Mouse (Mus musculus): ENCODE measurements around the gene Irf1.
A peak's percentile ranks its signal among the peaks of the same experiment; 100 is the strongest.

Irf1 gene

DNA sequence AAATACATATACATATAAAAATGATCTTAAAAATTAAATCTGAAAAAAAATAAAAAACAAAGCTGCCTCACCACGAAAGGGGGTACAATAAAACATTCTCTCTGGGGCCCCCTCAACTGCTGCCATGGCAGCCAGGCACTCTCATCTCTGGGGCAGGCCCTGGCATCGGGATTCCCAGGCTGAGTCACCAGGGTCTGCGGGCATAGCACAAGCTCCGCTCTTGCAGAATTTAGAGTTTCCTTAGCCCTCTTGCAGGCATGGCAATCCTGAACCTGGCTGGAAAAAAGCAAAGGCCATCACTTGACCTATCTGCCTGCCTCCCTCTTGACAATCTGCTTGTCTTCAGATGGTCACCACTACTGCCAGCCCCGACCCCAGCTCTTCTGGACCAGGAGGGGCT, 8.5 kb upstream of the Irf1 start:
- no peak for DNase-seq (ENCODE audit: low spot score in 2 of 2)

DNA sequence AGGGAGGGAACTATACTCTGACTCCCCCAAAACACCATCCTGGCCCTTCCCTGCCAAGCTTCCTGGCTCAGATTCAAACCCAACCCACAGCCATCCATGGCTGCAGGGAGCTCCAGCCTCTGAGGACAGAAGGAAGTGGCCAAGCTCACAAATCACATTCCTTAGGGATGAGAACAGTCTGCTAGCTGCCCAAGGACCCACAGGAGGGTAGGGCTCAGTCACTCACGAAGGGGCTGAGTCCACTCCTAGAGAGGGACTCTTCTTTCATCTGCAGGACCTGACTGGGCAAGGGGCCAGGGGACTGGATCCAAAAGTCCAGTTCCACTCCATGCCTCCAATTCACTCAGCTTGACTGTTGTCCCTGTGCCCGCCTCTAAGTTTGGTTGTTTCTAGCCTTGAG, 8.0 kb upstream of the Irf1 start:
- no peak for DNase-seq (ENCODE audit: low spot score in 2 of 2)

DNA sequence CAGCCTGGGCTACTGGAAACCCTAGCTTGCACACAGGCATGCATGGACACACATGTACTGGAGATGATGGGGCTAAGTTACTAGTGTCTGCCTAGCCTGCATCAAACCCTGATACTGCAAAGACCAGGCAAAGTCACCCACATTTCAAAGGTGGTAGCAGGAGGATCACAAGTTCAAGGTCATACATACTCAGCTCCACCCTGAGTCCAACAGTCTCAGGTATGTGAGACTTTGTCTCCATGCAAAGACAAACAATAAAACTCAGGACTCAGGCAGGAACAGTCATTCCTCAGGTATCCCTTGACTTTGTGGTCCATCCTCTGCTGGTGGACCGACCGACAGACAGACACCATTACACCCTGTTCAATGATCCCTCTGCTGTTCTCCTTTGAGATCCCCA, 7.4 kb upstream of the Irf1 start:
- DNase-seq (ENCODE audit: low spot score in 2 of 2): no peak

DNA sequence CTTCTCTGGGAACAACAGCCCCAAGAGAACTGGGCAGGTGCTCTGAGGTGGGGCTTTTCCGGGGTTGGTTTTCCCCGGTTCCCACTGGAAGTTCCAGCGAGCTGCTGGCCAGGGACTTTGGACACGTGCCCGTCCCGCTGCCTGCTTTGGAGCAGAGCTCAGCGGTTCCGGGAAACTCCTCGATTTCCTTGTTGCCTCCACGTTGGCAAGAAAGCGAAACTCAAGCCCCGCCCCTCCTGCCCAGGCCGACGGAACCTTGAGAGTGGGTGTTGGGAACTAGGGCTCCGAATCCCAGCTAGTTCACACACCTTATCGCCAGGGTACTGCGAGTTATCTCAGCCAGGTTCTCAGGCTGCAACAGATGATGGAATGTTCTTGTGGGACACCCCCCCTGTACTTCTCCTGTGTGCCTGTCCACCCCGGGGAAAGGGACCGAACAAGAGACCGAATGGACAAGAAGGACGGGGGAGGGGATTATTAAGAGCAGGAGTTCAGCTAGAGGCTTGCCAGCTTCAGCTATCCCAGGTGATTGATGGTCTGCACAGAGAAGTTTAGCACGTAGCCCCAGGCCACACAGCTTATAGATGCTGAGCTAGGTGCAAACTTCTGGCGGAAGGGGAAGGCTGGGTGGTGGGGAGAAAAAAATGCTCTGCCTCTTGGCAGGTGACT, 6.9 kb upstream of the Irf1 start:
- peak; percentile 64 for DNase-seq (ENCODE audit: low spot score in 2 of 2)

DNA sequence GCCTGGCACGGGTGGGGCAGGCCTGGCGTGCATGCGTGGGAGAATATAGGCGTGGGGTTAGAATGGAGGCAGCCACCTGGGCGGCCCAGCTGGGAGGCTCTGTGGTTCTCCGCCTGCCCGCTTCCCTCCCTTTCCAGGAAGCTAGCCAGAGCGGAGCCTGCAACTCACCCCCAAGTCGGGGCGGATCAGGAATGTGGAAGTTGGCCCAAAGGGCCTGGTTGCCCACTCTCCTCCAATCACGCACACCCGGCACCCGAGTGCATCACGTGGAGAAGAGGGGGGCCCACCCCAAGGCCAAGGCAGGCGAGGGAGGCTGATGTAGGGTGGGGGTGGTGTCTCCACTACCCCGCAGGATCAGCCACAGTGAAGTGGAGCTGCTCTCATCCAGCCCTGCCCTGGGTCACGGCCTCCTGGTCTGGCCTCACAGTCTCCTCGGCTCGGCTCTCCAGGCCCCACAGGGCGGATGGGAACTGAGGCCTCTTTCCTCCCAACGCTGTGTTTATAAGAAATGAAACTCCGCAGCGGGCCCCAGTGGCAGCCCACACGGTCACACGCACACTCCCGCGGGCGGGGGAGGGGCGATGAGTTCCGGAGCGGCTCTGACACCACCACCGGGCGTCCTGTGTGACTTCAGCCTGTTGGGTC, 6.2 kb upstream of the Irf1 start:
- DNase-seq (ENCODE audit: low spot score in 2 of 2): peak; percentile 89 to 93

DNA sequence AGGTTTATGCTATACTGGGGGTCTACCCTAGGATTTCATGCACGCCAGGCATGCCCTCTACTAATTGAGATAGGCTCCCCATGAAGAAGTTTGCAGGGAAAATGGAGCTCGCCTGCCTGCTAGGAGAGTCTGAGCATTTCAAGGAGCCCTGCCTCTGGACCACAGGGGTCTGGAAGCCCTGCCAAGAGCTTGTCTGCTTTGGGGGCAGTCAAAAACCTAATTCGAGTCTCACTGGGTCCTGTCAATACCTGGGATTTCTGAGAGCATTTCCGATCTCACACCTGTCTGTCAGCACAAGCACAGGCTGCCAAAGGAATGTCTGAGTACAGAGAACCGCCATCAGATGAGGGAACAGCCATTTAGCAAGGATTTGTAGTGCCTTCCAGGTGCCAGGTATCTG, 5.2 kb upstream of the Irf1 start:
- no peak for DNase-seq (ENCODE audit: low spot score in 2 of 2)

DNA sequence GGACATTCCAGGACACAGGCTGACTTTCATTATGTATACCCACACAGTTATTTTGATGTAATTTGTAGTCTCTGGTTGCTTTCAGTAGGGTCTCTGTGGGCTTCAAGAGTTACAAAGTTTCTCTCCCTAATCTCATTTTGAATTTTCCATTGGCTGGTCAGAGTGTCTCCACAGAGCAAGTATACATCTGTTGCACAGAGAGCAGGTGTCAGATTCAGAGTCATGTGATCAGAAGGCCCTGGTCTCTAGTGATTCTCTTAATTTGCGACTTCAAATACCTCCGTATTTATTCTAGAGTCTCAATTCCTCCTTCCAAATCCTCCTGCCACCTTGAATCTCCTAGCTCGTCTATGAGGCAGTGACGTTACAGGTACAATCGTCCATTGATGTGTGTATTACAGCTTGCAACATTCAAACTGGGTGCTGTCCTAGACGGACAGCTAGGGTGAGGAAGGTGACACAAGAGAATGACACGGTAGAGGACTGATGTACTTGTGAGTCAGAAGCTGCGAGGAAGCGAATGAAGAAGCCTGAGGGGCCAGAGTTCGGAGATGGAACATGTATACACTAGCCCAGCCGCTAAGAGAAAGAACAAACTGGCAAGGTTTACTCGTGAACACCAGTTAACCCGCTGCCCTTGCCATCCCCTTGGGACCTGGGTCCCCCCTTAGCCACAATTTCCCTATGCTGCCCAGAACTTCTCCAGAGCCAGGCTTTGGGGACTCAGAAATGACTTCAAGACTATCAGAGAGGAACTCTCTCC, 1.2 kb upstream of the Irf1 start:
- DNase-seq (ENCODE audit: low spot score in 2 of 2): no peak

DNA sequence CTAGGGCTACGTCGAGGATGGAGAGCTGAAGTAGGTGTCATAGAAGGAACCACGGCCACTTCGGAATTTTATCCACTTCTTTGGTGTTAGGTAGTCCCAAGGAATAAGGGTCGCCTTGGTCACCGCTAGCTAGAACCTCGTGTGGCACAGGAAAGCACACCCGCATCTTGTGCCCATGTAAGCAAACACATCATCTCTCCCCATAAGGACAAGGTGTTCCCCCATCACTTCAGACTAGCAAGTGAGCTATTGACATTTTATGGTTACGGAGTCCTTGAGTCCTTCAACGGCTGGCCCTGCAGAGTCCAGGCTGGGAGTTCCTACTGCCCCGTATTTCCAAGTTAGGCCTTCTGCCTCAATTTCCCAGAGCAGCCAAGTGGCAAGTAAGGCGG, 633 bp upstream of the Irf1 start:
- DNase-seq (ENCODE audit: low spot score in 2 of 2): no peak

DNA sequence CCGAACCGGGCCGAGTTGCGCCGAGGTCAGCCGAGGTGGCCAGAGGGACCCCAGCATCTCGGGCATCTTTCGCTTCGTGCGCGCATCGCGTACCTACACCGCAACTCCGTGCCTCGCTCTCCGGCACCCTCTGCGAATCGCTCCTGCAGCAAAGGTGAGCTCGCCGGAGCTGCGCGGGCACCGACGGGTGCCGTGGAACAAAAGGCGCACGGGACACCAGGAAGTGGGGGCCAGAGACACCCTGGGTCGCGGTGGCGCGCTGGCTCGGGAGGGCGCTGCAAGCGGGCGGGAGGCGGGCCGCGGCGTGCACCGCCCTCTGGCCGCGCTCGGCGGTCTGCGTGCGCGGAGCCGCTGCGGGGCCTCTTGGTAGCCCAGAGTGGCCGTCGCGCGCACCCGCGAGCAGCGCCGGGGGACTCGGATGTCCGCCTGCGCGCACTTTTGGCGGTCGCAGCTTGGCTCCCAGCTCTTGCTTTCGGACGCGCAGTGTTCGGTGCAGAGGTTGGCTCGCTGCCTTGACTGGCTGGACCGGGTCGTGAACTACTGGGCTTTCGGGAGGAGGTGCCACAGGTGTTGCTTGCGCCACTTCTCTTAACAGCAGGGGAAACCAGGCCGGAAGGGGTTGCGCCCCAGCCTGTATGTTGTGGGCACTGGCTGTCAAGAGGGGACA, 444 bp downstream of the Irf1 start:
- peak; percentile 65 to 66 for DNase-seq (ENCODE audit: low spot score in 2 of 2)

DNA sequence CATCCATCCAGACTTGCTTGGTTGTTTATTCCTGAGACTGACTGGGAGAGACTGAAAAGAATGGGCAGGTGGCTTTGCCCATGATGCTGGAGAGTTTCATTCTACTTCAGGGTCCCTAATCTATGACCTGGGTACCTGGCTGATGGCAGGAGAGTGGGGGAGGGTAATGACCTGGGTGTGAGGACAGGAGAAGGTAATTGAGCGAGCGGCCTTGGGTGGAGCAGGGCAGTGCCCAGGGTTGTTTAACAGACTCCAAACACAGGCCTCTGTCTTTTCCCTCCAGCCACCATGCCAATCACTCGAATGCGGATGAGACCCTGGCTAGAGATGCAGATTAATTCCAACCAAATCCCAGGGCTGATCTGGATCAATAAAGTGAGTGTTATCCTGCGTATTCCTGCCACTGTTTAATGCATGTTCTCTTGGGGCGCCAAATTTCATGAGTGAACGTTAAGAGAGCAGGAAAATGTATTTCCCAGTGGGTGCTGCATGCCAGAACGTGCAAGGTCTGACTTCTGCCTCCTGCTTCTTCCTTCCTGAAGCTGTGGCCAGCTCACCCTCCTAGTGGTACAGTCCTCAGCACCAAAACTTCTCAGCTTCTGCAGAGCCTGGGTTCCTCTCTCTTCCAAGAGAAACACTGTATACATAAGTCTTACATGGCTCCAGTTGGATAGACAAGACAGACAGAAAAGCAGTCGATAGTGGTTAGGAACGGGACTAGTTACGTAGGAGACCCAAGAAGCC, 1.4 kb downstream of the Irf1 start:
- DNase-seq (ENCODE audit: low spot score in 2 of 2): no peak

DNA sequence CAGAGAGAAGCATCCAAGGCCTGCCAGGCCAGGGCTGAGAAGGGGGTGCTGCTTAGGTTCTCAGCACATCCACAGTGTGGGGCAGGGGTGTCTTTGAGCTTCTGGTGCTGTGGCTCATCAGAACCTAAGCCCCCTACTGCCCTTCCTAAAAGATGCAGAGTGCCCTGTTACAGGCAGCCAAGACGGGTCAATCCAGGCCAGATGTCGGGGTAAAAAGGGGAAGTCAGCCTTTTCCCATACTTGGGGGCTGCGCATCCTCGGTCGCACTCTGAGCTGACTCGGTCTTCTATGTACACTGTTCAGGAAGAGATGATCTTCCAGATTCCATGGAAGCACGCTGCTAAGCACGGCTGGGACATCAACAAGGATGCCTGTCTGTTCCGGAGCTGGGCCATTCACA, 2.7 kb downstream of the Irf1 start:
- DNase-seq (ENCODE audit: low spot score in 2 of 2): no peak

DNA sequence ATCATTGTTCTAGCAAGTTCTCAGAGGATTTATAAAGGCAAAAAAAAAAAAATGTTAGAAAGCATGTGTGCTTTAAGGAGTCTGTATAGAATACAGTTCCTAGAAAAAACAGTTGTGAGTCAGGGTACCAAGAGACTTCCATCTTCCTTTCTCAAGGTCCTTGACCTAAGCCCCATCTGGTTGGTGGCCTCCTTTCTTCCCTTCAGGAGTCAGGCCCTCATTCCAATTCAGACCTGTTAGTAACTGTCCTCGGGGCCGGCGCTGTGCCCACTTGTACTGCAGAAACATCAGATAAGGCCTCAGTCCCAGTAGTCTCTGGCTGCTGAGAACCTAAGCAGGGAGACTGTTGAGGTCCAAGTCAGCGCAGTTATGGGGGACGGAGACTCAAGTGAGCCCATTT, 3.3 kb downstream of the Irf1 start, which contains the start of gene Gm17334:
Gm17334 (minus strand) TSS at position 101 of the 400 bp plus-strand sequence.
- DNase-seq (ENCODE audit: low spot score in 2 of 2): no peak

DNA sequence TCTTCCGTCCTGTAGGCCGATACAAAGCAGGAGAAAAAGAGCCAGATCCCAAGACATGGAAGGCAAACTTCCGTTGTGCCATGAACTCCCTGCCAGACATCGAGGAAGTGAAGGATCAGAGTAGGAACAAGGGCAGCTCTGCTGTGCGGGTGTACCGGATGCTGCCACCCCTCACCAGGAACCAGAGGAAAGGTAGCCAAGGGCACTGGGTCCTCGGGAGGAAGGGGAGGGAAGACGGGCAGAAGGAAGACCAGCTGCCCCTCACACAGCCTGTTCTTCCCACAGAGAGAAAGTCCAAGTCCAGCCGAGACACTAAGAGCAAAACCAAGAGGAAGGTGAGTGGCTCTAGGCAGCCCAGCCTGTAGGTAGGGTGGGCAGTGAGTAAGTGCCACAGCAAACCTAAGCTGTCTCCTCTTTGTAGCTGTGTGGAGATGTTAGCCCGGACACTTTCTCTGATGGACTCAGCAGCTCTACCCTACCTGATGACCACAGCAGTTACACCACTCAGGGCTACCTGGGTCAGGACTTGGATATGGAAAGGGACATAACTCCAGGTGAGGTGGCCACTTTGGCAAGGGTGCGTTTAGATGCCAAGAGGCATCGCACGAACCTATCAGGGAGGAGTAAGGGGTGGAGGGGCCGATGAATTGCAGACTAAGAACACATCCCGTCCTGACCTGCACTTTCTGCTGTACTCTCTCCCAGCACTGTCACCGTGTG, 4.0 kb downstream of the Irf1 start:
- no peak for DNase-seq (ENCODE audit: low spot score in 2 of 2)

DNA sequence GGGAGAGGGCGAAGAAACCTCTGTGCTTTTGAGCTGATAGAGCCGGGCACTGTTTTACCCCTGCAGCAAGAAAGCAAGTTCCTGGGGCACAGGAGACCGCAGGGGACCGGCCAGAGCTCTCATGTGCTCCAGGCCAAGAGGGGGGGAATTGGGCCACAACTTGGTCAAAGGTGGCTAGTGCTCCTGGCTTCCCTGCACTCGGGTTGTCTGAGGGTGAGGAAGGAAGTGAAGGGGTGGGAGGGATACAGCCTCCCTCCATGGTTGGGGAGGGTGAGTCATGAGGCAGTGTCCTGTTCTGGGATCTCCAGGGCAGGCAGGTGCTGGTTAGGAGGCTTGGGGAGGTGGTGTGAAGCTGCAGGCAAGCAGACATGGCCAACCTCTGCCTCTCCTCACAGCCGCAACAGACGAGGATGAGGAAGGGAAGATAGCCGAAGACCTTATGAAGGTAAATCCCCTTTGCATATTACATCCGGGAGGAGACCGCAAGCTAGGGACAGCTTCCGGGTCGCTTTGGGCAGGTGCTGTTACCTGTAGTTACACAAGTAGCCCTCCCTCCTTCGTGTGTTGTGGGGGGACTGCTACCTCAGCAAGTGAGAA, 4.9 kb downstream of the Irf1 start:
- no peak for DNase-seq (ENCODE audit: low spot score in 2 of 2)

DNA sequence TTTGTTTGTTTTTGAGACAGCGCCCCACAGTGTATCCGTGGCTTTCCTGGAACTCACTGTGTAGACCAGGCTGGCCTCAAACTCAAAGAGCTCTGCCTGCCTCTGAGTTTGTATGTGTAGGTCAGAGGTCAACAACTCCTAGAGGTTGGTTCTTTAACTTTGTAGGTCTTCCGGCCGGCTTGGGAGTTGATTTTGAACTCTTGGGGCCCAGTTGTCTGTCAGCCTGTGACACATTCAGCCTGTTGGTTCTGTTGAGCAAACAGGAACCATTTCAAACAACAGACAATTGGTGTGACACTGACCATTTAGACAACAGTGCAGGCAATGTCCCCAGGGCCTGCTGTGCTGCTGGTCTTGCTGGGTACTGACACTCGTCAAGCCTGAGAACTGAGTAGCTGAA, 7.9 kb downstream of the Irf1 start:
- no peak for DNase-seq (ENCODE audit: low spot score in 2 of 2)

DNA sequence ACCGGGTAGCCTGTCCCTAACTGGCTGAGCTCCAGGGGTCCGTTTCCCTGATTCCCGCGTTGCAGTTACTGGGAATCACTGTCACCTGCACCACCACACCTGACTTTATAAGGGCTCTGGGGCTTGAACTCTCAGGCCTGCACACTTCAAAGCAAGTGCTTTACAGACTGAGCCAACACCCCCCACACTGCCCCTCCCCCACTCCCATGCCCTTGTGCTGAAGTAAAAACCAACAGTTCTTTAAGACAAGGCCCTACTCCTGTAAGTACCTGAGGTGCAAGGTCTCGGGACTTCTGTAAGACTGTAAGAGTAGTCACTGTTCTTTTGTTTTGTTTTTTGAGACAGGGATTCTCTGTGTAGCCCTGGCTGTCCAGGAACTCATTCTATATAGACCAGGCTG, 8.6 kb downstream of the Irf1 start:
- no peak for DNase-seq (ENCODE audit: low spot score in 2 of 2)

DNA sequence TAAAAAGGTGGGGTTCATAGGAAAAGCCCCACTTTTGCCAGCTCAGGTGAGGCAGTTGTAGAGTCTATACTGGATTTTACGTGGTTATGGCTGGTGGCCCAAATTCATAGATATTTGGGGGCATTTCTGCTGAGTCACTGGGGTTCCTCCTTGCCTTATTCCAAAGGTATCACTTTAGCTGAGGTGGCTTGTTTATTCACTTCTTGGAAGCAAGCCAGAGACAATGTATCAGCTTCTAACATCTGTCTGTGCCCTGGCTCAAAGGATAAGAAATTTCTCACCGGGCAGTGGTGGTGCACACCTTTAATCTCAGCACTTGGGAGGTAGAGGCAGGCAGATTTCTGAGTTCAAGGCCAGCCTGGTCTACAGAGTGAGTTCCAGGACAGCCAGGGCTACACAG, 10.0 kb downstream of the Irf1 start:
- DNase-seq (ENCODE audit: low spot score in 2 of 2): no peak

DNA sequence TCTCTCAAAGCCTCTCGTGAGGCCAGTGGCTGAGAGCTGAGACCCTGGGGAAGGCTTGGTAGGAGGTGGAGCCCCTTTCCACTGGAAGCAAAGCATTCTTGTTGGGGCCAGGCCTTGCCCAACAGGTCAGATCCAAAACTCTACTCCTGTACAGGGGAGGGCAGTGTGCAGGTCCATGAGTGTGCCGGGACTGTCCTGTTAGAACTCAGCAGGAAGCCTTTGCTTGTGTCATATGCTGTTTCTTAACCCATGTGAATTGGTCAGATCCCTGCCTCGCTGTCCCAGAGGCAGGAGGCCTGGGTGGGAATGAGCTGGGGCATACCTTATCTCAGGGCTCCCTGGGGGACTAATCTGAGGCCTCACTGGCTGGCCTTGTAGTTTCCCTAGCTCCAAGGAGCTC, 10.4 kb downstream of the Irf1 start:
- DNase-seq (ENCODE audit: low spot score in 2 of 2): no peak

DNA sequence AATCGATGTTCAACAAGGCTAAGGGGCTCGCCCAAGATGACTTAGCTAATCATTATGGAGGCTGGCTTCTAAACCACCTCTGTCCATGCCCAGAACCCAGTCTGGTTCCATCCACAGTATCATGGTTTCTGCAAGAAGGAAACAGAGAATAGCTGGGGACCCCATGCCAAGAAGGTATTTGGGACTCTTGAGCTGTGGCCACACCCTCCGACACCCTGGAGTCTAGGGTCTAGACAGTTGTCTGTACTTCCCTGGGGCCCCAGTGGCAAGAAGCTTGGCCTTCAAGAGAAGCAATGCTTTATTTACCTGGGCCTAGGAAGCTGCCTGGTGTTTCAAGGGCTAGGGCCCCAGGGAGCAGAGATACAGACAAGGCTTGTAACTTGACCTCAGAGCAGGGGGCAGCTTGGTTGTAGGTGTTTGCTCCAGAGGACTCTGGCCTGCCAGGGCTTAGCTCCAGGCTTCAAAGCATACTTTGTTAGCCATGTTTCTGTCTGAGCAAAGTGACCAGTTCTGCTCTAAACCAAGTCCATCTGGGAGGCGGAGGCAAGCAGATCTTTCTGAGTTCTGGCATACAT, 11.5 kb downstream of the Irf1 start:
- no peak for DNase-seq (ENCODE audit: low spot score in 2 of 2)

DNA sequence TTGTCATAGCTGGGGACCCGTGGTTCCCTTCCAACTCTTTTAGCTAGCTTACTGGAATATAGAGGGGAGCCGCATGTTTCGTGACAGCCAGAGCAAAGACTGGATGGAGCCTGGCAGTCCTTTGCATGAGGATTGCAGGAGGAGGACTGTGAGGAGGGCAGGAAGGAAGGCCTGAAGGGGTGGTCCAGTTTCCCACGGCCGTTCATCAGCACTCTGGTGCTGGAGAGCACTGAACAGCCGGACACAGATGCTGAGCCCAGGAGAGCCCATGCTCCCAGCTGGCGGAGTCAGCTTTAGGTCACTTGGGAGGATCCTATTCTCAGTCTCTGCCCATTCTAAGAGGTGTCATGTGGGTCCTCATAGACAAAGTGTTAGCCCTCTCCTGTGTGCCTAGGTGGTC, 12.2 kb downstream of the Irf1 start:
- no peak for DNase-seq (ENCODE audit: low spot score in 2 of 2)

Measured in thymus, postnatal 10 days (tissue).